Mouse (Mus musculus) kidney, postnatal 10 days (tissue): ENCODE data around the gene Taf5l.
A peak's percentile ranks its signal among the peaks of the same experiment; 100 is the strongest.

Experiments
- DNase-seq: peaks from one replicate; pipeline ENCODE4 v3.0.0; 2021; ENCODE audit warnings: mixed read lengths

Gene Taf5l

DNA sequence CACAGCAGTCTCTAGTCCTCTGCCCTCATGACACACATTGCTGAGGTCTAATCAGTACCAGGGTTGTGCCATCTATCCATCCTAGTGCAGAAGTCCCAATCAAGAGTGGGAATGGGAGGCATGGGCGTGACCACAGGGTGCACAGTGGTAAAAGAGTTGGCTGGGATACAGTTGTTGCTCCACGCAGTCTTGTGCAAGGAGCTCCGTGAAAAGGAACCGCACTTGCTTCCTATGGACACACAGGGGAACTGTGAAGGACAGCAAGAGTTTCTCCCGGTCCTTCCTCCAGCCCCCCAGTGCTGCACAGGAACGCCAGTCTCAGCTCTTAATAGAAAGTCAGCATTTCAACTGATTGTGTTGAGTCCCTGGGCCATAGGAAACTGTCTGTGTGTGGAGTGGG, 61.7 kb downstream of the Taf5l start:
- DNase-seq, result no peak

GRCm38 (mm10) chr8:123958130-123958529, 63.1 kb downstream of the Taf5l start:
- DNase-seq, result peak; percentile 28

GRCm38 (mm10) chr8:123954246-123954645, 67.0 kb downstream of the Taf5l start:
- no peak for DNase-seq

- DNase-seq, result no peak
Measured at GRCm38 (mm10) chr8:123953686-123954085, 67.5 kb downstream of the Taf5l start.

DNA sequence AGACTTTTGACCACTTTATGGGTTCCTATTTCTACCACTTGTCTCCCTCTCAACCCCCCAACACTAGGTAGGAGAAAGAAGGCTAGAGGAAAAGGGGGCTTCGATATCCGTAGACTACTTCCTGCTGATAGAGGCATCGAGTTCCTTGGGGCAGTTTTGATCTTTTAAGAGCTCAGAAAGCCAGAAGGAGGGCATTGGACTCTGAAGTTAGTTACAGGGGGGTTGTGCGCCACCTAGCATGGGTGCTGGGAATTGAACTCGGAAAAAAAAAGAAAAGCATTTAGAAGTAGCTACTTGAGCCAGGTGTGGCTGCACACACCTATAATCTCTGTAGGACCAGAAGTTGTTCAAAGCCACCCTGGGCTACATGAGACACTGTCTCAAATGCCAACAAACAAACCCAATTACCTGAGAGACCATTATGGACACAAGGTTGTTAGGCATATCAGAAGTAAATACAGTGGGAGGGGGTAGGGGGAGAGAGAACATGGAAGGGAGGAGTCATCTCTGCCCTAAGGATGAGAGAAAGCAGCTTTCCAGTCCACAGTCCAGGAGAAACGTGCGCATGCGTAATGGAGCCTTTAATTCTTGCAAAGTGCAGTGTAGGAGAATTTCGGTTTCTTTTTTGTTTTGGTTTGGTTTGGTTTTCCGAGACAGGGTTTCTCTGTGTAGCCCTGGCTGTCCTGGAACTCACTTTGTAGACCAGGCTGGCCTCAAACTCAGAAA, 71.0 kb downstream of the Taf5l start:
- DNase-seq, result peak; percentile 72

DNA sequence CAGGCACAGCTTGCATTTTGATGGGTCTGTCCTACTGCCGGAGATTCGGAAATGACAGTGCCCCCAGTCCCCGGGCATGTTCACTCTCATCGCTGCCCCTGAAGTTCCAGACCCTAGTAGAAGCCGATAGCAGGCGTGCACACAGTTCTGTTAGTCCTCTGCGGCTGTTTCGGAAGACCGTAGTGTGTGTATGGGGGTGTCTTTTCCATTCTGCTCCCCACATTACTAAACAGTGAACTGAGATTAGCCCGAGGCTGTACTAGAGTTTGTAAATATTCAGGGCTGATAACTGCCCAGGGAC, 71.6 kb downstream of the Taf5l start:
- DNase-seq, result no peak

- peak; percentile 100 for DNase-seq
Measured at GRCm38 (mm10) chr8:123948942-123949685, 72.1 kb downstream of the Taf5l start, which contains the start of gene Nup133. Nup133 (minus strand) TSS chr8:123949265.
